Mouse (Mus musculus): ENCODE data around the gene Ctso.
A peak's percentile ranks its signal among the peaks of the same experiment; 100 is the strongest.

The Ctso gene

GRCm38 (mm10) chr3:81932141-81933101 is at the start of gene Ctso:
Ctso (plus strand) TSS chr3:81932601.
- DNase-seq: peak; percentile 78

GRCm38 (mm10) chr3:81883916-81884315 is 48.5 kb upstream of the Ctso start:
- no peak for DNase-seq

DNA sequence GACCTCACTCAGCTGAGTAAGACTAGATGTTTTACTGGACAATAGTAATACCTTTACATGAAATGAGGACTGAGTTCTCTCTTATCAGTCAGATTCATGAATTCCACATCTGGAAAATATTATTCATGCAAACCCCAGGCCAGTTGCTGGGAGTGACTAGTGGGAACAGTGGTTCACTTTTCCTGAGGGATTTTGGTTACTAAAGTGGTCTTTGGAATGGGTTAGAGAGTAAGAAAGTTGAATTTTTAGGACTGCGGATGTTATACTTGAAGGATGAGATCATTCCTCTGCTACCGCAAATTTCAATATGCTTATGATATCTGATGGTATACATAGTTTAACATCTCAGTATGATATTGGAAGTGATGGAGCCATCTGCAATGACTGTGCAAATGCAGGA is 46.8 kb upstream of the Ctso start:
- DNase-seq: no peak

GRCm38 (mm10) chr3:81889137-81889536 is 43.3 kb upstream of the Ctso start:
- DNase-seq: no peak

DNA sequence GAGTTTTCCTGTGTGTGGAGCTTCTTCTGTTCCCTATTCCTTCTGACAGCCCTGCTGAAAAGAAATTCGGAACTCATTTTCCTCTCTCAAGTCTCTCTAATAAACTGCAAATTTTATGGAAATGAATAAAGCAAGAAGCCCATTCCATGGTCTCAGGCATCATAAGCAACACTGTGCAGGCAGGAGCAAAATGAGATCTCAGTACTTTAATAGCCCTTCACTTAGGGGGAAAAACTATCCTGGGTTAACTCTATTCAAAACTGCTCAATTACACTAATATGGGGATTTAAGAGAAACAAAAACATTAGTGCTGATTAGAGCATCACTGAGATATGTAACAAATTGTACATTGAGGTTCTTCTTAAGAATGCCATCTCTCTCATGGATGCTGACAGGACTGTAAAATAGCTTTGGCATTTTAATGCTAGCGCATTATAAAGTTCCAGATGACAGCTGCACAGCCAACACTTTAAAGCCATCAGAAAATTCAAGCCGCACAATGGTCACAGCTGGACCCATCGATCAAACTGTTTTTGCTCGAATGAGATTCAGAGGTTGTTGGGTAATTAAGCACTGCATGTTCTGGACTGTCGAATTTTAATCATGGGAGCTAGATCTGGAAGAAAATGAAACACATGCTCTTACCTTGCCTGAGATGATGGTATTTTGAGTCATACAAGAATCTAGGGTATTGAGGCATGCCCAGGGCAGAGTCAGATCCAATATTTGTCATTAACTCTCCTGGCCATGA is 21.9 kb upstream of the Ctso start:
- DNase-seq: no peak

DNA sequence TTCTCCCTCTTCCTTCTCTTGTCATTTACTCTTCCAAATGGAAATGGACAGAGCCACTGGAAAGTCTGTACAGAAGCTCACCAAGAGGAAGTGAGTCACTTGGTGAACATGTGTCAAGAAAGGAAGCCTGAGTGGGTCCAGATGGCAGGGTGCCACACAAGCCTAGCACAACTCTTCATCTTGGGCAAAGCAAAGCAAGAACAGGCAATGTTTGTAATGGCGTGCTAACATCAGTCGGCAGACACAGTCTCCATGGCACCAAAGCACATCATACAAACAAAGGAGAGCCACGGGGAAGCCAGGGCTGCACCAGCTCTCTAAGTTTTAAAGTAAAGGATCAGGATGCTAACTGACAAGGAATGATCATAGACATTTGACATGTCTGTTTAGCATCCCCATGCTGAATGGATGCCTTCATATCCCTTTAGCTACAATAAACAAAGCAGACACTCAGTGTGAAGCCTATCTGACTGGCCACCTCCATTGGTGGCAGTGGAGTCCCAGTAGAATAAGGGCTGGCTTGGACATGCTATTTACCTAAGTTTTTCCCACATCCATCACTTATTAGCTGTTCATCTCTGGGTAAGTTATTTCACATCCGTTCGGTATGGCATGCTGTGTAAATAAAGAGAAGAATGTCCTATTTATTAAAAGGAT is 16.2 kb upstream of the Ctso start:
- DNase-seq: no peak

GRCm38 (mm10) chr3:81917354-81917935 is 15.0 kb upstream of the Ctso start:
- no peak for DNase-seq

DNA sequence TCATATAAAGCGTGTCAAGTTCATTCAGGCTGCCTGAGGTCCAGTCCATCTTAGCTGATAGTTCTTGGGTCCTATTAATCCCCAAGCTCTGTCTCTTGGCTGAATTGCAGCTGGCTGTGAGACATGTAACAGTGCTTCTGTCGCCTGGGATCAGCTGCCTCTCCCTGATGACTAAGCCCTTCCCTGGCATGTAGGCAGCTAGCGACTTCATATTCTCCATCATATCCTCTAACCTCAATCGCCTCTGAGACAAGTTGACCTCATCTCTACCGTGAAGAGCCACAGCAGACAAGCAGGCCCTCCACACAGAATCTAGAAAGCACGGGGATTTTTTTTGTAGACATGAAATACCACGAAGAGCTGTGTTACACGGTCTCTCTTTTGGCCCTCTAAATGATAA is 14.2 kb upstream of the Ctso start:
- no peak for DNase-seq

DNA sequence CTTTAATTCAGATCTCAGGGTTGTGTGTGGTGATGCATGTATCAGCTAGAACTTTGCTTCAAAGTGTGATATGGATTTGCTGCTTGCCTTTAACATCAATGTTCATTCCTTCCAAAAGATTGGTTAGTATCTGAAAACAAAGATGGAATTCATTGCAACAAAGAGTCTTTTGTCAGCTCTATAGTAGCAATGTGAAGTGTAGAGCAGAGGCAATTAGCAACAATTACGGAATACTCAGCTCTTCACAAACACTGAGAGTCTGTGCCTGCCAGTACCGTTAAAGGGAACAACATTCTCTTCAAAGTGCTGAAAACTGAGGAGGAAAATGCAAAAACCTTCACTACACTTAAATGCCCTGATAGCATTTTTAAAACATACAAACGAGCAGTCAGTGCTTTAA is 12.7 kb upstream of the Ctso start:
- DNase-seq: no peak

DNA sequence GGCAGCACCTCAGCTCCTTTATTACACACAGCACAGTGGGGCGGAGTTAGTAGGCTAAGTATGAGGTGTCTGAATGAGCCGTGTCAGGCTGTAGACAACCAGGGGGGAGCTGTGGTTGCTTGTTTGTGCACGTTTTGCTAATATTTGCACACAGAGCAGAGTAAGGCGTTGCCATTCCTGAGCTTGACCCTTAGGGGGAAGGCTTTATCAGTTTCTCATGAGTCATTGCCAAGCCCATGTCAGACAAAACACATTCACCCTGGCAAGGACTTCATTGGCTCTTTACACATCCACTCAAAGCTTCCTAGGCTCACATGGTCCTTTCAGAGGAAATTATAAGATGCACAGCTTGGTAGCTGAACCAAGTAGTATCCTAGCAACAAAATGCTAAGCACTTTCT is 9.5 kb upstream of the Ctso start:
- DNase-seq: no peak

- DNase-seq: no peak
Measured at GRCm38 (mm10) chr3:81924931-81925330, 7.5 kb upstream of the Ctso start.

DNA sequence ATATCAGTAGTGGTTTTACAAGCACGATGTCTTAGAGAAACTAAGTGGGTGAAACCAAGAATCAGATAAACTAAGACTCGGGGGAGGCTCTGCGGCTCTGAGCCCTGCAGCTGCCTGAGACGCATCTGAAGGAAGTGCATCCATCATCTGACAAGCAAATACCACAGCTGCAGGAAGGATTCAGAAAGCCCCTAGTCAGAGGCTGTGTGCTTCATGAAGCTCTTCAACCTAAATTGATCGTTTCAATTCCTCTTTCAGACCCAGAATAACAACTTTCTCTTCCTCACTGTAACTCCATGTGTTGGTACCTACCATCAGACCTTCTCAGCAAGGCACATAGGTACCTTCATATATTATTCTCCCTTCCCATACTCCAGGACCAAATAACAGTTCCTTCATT is 6.5 kb upstream of the Ctso start:
- no peak for DNase-seq

DNA sequence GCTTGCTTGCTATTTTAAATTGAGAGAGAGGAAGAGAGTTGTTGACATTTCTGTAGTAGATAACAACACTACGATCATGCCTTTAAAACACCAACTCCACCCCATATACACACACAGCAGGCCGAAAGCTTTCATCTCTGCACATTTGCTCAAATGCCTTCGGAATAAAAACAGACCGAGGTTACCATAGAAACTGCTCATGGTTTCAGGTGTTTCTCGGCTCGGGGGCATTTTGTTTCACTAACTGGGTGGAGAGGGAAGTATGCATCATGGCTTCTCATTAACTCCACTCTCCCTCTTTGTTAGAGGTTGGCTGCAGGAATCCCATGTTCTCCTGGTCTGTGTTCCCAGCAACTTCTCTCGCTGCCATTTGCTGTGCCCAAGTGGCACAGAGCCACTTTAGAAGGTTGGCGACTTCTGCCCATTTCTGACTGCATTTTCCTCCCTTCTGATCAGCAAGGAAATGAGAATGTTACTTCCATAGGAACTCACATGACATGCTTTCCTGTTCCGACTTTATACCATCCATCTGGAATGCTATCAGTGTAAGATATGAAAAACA is 5.6 kb upstream of the Ctso start:
- peak; percentile 14 for DNase-seq

GRCm38 (mm10) chr3:81929073-81929472 is 3.3 kb upstream of the Ctso start:
- DNase-seq: no peak

DNA sequence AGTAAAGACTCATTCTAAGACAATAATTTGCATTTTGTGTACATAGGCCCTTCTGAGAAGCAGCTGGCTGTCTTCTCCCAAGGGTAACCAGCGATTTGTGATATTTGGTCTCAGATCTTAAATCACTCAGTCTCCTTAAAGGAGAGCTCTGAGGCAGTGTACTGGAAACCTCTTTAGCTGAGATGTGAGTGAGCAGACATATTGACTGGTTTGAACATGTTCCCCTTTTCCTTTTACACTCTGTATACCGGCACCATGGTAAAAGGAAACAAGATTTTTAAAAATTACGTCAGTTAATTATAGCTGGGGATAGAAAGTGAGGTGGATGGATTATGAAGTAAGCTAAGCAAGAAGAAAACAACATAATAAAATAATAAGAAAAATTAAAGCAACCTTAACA is 706 bp upstream of the Ctso start:
- no peak for DNase-seq

DNA sequence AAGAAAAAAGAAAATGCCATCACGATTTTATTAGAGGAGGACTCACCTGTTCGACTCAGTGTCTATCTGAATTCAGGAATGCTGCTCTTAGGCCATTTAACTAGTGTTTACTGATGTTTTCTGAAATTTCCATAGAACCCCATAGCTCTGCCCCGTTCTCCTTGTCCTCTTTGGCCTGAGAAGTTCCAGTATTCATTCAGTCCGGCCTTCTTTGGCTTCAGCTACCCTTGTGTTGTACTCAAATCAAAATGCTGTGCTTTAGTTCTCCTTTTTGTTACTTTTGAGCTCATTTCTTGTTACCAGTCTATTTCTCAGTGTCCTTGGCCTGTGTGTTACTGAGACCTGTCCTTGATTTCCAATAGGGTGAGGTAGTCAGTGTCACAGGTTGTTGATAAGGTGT is 947 bp downstream of the Ctso start:
- DNase-seq: no peak

DNA sequence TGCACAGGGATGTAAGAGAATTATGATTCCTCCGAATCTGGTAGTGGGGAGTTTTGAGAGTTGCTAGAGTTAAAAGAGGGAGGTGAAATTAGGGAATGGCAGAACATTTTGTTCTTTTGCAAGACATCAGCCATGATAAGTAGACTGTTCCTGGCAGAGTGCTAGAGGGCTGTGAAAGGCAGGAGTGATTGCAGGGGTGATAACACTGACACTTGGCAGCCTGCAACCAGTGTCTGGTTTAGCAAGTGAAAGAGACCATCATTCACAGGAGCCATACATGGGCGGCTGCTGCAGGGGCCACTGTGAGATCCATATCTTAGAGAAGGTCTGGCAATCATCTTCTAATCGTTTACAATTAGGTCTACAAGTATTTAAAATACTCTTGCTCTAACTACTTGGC is 6.5 kb downstream of the Ctso start:
- no peak for DNase-seq

DNA sequence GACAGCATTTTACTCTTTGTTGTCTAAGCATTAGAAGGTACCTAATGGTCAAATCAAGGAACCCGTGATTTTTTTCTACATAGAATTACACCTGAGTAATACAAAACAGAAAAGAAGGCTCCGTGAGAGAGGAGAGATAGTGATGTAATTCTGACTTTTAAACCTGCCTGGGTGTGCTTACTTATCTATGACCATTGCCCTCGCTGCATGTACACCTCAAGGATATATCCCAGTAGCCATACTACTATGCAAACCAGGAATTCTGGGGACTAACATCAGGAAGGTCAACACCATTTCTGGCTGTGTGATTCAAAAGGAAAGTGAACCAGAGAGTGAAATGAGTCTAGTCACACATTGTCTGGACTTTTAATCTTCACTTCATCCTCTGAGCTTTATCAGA is 9.9 kb downstream of the Ctso start:
- DNase-seq: no peak

GRCm38 (mm10) chr3:81943097-81943496 is 10.7 kb downstream of the Ctso start:
- peak; percentile 14 for DNase-seq

DNA sequence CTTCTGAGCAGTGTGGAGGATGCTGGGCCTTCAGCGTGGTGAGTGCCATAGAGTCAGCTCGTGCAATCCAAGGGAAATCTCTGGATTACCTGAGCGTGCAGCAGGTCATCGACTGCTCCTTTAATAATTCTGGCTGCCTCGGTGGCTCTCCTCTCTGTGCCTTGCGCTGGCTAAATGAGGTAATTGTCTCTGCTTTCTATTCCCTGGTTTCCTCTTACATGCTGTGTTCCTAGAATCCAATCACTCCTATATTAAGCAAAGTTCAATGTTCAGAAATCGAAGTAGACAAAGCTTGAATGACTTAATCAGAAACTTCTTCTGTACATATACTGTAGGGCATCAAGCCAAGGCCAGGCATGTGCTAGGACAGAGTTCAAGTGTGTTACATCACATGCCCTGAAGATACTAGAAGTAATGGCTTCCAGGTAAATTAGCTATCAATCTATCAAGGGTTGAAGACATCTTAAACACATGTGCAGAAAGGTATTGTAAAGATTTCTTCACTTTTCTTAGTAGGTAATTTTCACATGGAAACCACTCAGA is 12.5 kb downstream of the Ctso start:
- no peak for DNase-seq

DNA sequence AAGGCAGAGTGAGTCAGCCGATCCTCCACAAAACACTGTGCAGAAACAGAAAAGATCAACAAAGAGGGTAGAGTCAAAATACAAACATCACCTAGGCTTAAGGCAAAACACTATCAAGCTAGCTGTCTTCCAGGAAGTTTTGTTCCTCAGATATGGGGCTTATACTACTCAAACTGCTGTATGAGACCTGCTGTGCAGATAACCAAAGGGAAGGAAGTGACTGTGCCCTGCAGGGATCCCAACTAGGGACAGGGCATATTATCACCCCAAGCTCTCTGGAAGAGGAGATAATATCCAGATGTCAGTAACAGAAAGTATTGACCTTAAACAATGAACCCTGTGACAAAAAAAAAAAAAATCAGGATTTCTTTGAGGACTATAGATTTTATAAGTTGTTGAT is 16.6 kb downstream of the Ctso start:
- DNase-seq: no peak

DNA sequence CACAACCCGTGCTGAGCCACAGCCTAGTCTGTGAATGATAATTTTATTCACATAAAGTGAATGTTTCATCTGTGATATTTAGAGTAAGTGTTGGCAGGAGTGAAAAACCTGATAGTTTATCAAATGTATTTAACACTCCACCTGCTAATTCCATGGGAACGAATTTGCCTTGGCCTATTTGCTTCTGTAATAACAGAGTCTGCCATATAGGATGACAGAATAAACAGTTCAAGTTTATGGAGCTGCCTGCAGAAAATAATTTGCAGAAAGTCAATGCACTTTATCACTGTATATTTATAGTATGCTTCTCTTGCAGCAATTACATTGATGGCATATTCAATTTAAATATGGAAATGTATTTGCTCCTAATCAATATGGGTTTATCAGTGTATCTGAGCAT is 19.4 kb downstream of the Ctso start:
- DNase-seq: no peak

DNA sequence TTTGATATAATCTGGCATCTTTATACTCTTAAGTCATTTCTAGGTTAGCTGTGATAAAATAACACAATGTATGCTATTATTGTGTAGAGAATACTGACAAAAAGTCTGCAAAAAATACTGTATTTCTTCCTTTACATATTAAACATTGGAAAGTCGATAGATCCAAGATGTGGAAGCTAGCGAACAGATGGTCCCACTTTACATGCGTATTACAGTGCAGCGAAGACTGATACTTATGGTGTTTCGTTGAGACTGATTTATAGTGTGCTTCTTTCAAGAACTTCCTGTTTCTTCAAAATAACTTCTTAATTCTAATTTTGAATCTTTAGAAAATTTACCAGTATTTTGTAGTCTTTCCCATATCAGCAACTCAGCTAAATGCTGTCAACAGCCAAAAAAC is 25.1 kb downstream of the Ctso start:
- no peak for DNase-seq
